Mouse (Mus musculus): ENCODE measurements around the gene Wdr62. TPM values are rescaled to one million over a fixed set of nuclear protein-coding genes. Genes with fewer than 3 reads are reported as not detected.
A peak's percentile ranks its signal among the peaks of the same experiment; 100 is the strongest.

The Wdr62 gene
- total RNA-seq, 2 experiments from 2014 or later = 1.00 to 1.4 TPM

DNA sequence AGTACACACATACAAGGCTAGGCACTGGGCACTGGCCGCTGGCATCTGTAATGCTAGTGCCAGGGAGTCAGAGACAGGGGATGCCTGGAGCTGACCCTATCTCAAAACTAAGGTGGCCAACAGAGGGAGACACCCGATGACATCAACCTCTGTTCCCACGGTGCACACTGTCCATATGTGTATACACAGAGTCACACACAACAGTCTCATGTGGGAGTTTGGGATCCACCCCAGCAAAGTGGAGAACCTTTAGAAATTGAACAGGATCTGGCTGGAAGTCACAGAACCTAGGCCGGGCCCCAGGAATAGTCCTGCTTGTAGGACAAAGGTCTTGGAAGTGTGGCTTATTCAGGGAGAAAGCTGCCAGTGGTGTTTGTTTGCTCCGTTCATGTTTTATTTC lies 14.1 kb upstream of the Wdr62 start:
- peak overlapping the region; percentile 75 for H3K27ac ChIP-seq
- no peak for DNase-seq (ENCODE audit: low spot score in 2 of 2)
- peak; percentile 17 for TF ChIP-seq CTCF (conservative IDR thresholded peaks at IDR 0.05)
- peak overlapping the region; percentile 27 for H3K4me3 ChIP-seq

DNA sequence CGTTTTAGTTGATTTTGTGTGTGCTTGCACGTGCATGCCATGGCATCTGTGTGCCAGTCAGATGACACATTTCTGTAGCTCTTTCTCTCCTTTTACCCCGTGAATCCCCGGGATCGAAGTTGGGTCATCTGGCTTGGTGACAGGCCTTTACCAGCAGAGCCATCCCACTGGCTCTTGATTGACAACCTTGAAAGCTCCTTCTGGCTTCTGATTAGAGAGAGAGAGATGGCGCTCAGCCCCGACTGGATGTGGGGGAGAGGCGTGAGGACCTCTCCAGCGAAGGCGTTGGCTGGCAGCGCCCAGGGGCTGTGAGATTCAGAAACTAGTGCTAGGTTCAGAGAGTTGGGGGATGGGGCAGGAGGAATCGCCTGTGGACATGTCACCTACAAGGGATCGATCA lies 13.6 kb upstream of the Wdr62 start:
- DNase-seq (ENCODE audit: low spot score in 2 of 2) = peak in 1 of 2 experiments; percentile 29
- peak overlapping the region; percentile 27 for H3K4me3 ChIP-seq
- H3K27ac ChIP-seq = peak overlapping the region; percentile 75
- TF ChIP-seq CTCF (conservative IDR thresholded peaks at IDR 0.05) = no peak

DNA sequence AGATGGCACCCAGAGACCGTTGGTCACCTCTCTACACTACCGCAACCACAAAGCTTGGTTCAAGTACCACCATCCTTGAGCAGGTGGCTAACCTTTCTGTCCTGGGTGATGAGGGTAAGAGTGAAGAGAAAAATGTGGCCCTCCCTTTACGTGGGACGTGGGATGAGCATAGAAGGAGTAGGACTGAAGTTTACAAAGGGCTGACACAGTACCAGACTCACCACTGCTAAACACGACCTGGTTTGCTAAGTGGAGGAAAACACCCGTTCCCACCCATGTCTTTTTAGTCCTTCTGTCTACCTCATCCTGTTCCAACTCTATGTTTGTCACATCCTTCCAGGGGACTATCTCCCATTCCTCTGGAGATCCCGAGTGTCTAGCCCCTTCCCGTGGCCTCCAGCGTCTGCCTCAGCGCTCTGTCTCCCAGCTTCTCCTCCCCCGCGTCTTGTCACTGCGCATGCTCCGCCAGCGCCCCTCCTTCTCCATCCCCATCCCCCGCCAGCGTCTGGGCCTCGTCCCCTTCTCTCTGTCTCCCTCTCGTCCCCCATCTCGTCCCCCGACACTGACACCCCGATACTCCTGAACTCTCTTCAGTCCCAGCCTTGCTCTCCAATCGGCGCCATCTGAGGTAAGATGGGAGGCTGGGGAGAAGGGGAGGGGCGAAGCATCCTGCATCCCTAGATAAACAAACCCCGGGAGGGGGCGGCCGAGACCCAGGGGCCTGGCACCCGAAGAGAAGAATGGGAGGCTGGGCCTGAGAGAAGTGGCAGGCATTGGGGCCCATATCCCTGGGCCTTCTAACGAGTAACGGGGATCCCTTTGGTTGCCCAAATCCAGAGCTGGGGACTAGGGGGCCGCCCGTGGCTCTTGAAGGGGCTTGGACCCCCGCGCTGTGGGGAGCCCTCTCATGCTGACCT lies 11.3 kb upstream of the Wdr62 start, which contains the start of gene Clip3:
Gene Clip3, plus strand, starts transcription at position 514 of the 917 bp plus-strand sequence.
- peak; percentile 93 to 94 for DNase-seq (ENCODE audit: low spot score in 2 of 2)
- Histone ChIP-seq H3K27ac (peak within 1 kb of the TSS; percentile 99), H3K4me3 (peak within 1 kb of the TSS; percentile 89)
- TF ChIP-seq CTCF (conservative IDR thresholded peaks at IDR 0.05) = peak; percentile 20; the same call in 1 of the 2 replicates

DNA sequence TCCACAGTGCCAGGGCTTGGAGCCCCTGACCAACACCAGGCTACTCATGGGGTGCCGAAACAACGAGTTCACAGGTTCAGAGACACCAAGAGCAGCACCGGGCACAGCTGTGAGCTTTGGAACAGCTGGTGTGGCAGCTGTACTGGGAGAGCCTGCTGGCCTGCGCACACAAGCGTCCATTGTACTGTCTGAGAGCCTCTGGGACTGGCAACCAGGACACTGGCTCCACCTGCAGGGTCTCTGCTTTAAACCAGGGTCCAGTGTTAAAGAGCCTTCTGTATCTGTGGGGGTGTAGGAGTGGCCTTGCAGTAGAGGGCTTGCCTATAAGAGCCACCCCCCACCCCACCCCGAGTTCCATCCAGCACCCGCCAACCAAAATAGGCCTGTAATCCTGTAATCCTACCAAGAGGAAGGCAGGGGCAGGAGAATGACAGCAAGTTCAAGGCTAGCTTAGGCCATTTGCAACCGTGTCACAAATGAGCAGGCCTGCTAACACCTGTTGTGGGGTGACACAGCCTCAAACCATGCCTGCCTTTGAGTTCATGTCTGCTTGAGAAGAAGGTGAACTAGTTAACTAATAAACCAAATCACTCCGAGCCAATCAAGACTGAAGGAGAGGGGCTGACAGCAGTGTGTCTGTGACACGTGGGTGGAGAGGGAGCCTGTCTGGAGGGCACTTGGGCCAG lies 9.6 kb upstream of the Wdr62 start:
- Histone ChIP-seq H3K27ac (peak overlapping the region; percentile 4; the same call in 1 of the 2 replicates), H3K4me3 (no peak overlapping the region)
- TF ChIP-seq CTCF (conservative IDR thresholded peaks at IDR 0.05) = peak; percentile 42
- DNase-seq (ENCODE audit: low spot score in 2 of 2) = no peak

DNA sequence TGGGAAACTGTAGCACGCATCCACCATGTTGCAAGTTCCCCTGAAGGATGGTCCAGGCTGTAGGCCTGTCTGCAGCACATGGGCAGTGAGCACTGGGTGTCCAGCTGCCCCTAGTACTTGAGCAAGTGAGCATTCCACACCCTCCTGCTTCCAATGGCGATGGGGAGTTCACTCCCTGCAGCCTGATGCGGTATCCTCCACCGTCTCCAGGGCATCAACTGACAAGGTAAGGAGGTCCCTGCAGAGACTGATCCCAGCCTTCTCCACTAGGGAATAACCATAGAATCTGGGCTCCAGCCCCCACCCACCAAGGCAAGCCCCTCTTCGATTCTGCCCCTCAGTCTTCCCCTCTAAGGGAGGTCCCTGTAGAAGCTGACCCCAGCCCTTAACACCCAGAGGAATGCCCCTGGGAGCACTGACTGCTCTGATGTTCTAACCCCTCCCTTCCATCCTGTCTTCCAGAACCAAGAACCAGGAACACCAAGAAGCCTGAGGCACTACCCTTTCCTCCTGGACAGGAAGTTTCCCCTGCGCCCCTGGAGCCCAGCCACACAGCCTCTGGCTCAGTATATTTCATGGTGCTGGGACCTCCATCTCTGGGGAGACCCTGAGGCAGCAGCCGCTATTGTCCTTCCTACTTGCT lies 9.0 kb upstream of the Wdr62 start:
- H3K27ac ChIP-seq = peak overlapping the region; percentile 4; the same call in 1 of the 2 replicates
- TF ChIP-seq CTCF (conservative IDR thresholded peaks at IDR 0.05) = no peak
- DNase-seq (ENCODE audit: low spot score in 2 of 2) = no peak
- H3K4me3 ChIP-seq = no peak overlapping the region

DNA sequence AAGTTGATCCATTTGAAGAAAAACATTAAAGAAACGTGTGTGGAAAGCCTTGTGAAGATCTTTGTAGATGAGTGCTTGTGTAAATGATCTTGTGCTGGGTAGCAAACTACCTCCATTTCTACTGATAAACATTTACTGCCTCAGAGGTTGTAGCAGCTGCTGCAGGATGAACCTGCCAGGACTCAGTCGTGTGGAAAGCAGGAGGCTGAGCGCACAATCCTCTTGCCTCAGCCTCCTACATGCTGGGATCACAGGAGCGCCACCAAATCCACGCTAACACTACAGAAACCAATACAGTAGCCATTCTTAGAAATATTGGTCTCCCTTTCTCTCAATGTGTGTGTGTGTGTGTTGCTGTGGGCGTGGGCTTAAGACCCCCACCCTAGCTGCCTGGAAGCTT lies 7.8 kb upstream of the Wdr62 start:
- Histone ChIP-seq H3K27ac (no peak overlapping the region), H3K4me3 (no peak overlapping the region)
- no peak for DNase-seq (ENCODE audit: low spot score in 2 of 2)
- TF ChIP-seq CTCF (conservative IDR thresholded peaks at IDR 0.05) = no peak

DNA sequence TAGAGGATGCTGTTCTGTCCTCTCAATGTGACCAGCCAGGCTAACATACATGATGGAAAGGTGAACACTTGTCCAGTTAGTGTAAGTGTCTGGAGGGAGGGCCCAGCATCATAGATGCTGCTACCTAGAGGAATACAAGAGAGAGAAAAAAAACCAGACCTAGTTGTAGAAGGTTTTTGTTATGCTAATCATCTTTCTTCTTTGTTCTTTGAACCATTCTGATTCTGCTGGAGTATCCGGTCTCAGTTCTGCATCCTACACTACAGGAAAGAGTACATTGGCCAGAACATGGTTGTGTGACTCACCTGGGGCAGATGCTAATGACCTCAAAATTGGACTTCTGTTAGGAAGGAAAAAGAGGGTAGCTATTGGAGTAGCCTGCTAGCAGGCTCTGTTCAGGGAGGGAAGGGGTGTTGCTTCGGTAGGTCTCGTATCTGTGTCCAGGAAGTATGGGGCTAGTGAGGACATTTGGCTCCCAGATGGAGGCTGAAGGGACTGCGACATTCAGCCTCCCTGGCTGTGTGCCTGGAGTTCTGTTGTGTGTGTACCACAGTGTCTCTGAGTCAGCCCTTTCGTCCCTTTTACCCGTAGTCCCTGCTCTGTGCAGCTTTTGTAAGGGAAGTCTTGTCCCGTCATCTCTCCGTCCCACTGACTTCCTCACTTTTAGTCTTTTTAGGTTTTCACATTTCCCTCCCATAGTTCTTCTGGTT lies 6.6 kb upstream of the Wdr62 start:
- DNase-seq (ENCODE audit: low spot score in 2 of 2) = no peak
- Histone ChIP-seq H3K27ac (no peak overlapping the region), H3K4me3 (no peak overlapping the region)
- TF ChIP-seq CTCF (conservative IDR thresholded peaks at IDR 0.05) = no peak

DNA sequence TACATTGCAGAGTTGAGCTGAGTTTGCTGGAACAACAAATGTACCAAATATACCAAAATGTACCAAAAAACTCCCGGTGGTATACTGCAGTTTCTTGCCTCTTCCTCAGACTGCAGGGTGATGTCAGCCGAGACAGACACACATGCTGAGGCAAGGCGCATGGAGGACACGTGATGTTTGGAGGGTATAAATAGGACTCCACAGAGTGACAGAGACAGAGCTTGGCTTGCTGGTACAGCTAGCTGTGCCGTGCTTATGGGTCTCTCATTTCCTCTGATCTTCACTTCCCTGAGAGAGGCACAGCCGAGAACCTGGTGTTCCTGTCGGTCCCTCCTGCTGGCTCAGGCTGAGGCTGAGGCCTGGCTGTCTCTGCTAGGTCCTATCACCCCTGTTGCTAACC lies 2.5 kb upstream of the Wdr62 start:
- Histone ChIP-seq H3K4me3 (no peak overlapping the region), H3K27ac (no peak overlapping the region)
- TF ChIP-seq CTCF (conservative IDR thresholded peaks at IDR 0.05) = no peak
- DNase-seq (ENCODE audit: low spot score in 2 of 2) = no peak

DNA sequence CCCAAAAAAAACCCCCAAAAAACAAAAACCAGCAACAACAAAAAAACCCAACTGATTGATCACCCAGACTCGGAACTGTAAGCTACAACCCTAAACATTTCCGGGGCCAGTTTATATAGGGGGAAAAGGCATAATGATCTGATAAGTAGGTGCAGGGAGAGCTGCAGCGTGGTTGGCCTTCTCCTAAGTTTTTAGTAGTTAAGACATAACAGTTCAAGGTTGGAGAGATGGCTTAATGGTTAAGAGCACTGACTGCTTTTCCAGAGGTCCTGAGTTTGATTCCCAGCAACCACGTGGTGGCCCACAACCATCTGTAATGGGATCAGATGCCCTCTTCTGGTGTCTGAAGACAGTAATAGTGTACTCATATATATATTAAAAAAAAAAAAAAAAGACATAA lies 1.3 kb upstream of the Wdr62 start:
- Histone ChIP-seq H3K27ac (no peak overlapping the region), H3K4me3 (no peak overlapping the region)
- no peak for TF ChIP-seq CTCF (conservative IDR thresholded peaks at IDR 0.05)
- DNase-seq (ENCODE audit: low spot score in 2 of 2) = no peak

DNA sequence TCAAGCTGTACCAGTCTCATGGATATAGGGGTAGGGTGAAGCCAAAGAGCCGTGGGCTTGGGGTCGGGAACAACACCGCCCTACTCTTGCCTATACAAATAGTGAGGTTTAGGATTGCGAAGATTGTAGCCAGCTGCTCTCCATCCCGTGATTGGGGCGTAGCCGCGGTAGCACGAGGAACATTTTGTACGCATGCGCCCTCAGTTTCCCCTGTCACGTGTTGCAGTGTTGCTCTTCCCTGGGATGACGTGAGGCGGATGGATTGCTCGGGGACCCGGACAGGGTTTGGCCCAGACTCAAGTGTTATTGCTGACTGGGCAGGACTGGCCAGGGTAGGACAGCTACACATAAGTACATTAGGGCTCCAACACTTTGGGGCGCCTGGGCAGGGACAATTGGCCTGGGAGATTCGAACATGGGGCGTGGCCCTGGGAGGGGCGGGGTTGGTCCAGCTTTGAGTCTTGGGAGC lies 485 bp upstream of the Wdr62 start:
- peak; percentile 83 to 87 for DNase-seq (ENCODE audit: low spot score in 2 of 2)
- no peak for TF ChIP-seq CTCF (conservative IDR thresholded peaks at IDR 0.05)
- Histone ChIP-seq H3K27ac (peak overlapping the region; percentile 95), H3K4me3 (peak overlapping the region; percentile 86)

DNA sequence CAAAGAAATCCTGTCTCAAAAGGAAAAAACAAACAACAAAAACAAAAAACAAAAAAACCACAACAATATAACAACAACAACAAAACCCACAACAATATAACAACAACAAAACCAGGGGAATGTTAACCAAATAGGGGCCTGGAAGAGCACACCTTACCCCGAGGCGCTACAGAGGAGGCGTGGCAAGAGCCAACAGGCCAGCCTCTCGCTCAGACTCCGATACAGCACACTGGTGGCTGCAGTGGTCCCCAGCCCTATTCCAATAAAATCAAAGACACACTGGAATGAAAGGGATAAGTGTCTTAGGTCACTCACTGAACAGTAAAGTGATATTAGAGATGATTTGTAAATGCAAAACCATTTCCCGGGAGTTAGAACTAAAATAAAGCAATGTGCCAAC lies 683 bp downstream of the Wdr62 start:
- Histone ChIP-seq H3K4me3 (peak overlapping the region; percentile 86), H3K27ac (0 out of 2 replicates have a peak overlapping the region, but pooled peaks have one; percentile 95)
- no peak for TF ChIP-seq CTCF (conservative IDR thresholded peaks at IDR 0.05)
- DNase-seq (ENCODE audit: low spot score in 2 of 2) = no peak

DNA sequence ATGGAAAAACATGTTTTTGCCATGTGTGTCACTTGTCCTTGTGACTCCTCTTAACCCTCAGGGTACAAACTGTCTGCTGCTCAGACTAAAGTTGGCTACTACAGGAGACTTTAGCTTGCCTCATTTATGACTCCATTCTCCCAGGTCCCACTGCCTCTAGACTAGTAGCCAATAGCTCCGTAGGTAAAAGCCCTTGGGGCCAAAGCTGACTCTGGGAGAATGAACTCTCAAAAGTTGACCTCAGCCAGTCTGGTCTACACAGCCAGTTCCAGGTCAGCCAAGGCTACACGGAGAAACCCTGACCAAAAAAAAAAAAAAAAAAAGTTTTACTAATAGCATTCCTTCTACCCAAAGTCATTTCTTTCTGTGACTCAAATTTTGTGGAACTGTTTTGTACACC lies 1.3 kb downstream of the Wdr62 start:
- Histone ChIP-seq H3K27ac (no peak overlapping the region), H3K4me3 (no peak overlapping the region)
- no peak for TF ChIP-seq CTCF (conservative IDR thresholded peaks at IDR 0.05)
- DNase-seq (ENCODE audit: low spot score in 2 of 2) = no peak

Data from layer of hippocampus, adult 2 months (tissue).